Mouse (Mus musculus) intestine, postnatal 0 days (tissue): ENCODE measurements around the gene Gm13278. TPM values are rescaled to one million over a fixed set of nuclear protein-coding genes. Genes with fewer than 3 reads are reported as not detected.
"Not testable (repeated sequence)": the region's sequence is repeated elsewhere in the genome, so short reads cannot be mapped to it uniquely, and the experiment has no call there.

Experiments used
- ATAC-seq: fragments of 200-750 bp; cut with Nextera tagmentation; 2 replicates; pipeline ENCODE4 v1.8.0; 2017; ENCODE audit warnings: mild to moderate bottlenecking, moderate TSS enrichment, moderate library complexity
- H3K27ac ChIP-seq: fragments of 300-500 bp; sonication (generic); 2 replicates; pipeline ENCODE4 v1.5.1; 2014; ENCODE audit warnings: mild to moderate bottlenecking, low read depth, low read length, moderate library complexity
- H3K27me3 ChIP-seq: fragments of 300-500 bp; sonication (generic); replicated peaks from 2 replicates; pipeline ENCODE4 v1.6.1; 2014; ENCODE audit warnings: low read length, mixed read lengths; ENCODE audit not compliant: control insufficient read depth, insufficient read depth
- H3K36me3 ChIP-seq: fragments of 300-500 bp; sonication (generic); 2 replicates; pipeline ENCODE4 v1.6.1; 2014; ENCODE audit warnings: mild to moderate bottlenecking, moderate library complexity; ENCODE audit not compliant: control insufficient read depth, insufficient read depth
- H3K4me1 ChIP-seq: fragments of 300-500 bp; sonication (generic); replicated peaks from 2 replicates; pipeline ENCODE4 v1.6.1; 2014; ENCODE audit warnings: antibody characterized with exemption, low read length, mixed read lengths; ENCODE audit not compliant: control insufficient read depth, insufficient read depth
- H3K4me2 ChIP-seq: fragments of 300-500 bp; sonication (generic); replicated peaks from 2 replicates; pipeline ENCODE4 v1.6.1; 2014; ENCODE audit warnings: low read depth, mild to moderate bottlenecking, moderate library complexity
- H3K4me3 ChIP-seq: fragments of 300-500 bp; sonication (generic); 2 replicates; pipeline ENCODE4 v1.5.1; 2014; ENCODE audit warnings: low read depth, low read length
- H3K9ac ChIP-seq: fragments of 300-500 bp; sonication (generic); 2 replicates; pipeline ENCODE4 v1.6.1; 2014; ENCODE audit warnings: mild to moderate bottlenecking, low read depth, low read length
- H3K9me3 ChIP-seq: fragments of 300-500 bp; sonication (generic); 2 replicates; pipeline ENCODE4 v1.6.1; 2016; ENCODE audit warnings: mixed run types; ENCODE audit not compliant: control insufficient read depth
- CTCF ChIP-seq: sonication (generic); IDR thresholded peaks from 2 replicates; pipeline ENCODE4 v1.5.1; 2016; ENCODE audit warnings: low read depth, mild to moderate bottlenecking, control low read depth, antibody characterized with exemption, moderate library complexity
- WGBS: fragments of 180-500 bp; shearing (Covaris S2); extraction: QIAGEN DNeasy Blood & Tissue Kit; methylation state at CpG from one replicate; pipeline ENCODE4 v1.1.7; 2014; 5-methylcytosine and 5-hydroxymethylcytosine counted together
- polyA plus RNA-seq: library from polyadenylated mRNA; unstranded; fragments of >200 nt; fragmentation: Nextera tagmentation; extraction: Ambion mirVana; gene quantifications from 2 replicates; pipeline ENCODE4 v1.2.1, GENCODE M21; 2015

Gene Gm13278
- polyA plus RNA-seq, 1 experiment from 2014 or later: not detected

DNA sequence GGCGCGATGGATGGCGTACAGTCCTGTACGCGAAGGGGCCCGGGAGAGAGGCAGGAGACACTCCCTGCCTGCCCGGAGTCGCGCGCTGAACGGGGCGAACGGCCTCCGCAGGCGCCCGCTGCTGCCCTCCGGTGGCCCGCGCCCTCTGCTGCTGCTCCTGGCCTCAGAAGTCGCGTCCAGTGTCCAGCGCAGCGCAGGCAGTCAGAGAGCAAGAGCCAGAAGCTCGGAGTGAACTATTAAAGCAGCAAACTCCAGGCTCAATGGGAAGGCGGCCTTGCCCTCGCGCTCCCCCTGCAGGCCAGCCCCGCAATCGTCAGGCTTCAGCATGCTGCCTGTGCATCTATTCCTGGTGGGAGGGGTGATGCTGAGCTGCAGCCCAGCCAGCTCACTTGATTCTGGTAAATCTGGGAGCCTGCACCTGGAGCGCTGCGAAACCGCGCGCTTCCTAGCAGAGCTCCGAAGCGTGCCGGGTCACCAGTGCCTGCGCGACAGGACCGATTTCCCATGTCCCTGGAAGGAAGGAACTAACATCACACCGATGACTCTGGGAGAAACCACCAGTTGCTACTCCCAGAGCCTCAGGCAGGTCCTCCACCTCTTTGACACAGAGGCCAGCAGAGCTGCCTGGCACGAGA is 27.8 kb upstream of the Gm13278 start:
- H3K27ac ChIP-seq, ATAC-seq: not testable (repeated sequence)
- peak; percentile 75 for TF ChIP-seq CTCF

DNA sequence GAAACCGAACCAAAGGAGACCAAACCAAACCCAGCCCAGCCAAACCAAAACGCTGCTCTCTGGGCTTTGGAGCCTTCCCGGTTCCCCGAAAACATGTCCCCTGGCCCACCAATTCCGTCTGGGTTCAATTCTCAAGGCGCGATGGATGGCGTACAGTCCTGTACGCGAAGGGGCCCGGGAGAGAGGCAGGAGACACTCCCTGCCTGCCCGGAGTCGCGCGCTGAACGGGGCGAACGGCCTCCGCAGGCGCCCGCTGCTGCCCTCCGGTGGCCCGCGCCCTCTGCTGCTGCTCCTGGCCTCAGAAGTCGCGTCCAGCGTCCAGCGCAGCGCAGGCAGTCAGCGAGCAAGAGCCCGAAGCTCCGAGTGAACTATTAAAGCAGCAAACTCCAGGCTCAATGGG is 17.8 kb upstream of the Gm13278 start, which contains the start of gene Gm13290:
Gm13290 (plus strand) TSS at position 301 of the 400 bp plus-strand sequence.
- not testable (repeated sequence) for ATAC-seq, H3K36me3 ChIP-seq, H3K27me3 ChIP-seq, H3K9me3 ChIP-seq, H3K27ac ChIP-seq, H3K9ac ChIP-seq, H3K4me2 ChIP-seq, H3K4me1 ChIP-seq, H3K4me3 ChIP-seq
- no CpG with 5 or more reads among the region's 32 CpGs for WGBS

More for the DNA sequence above, 27.8 kb upstream of the Gm13278 start:
- H3K27me3 ChIP-seq, H3K9ac ChIP-seq, H3K4me1 ChIP-seq, H3K9me3 ChIP-seq, H3K36me3 ChIP-seq: not testable (repeated sequence)
- peak overlapping the region; percentile 23; the same call in 1 of the 2 replicates for H3K4me3 ChIP-seq
- WGBS: 2% methylated on average over 25 of the region's 42 CpGs
- peak overlapping the region; percentile 57 for H3K4me2 ChIP-seq

DNA sequence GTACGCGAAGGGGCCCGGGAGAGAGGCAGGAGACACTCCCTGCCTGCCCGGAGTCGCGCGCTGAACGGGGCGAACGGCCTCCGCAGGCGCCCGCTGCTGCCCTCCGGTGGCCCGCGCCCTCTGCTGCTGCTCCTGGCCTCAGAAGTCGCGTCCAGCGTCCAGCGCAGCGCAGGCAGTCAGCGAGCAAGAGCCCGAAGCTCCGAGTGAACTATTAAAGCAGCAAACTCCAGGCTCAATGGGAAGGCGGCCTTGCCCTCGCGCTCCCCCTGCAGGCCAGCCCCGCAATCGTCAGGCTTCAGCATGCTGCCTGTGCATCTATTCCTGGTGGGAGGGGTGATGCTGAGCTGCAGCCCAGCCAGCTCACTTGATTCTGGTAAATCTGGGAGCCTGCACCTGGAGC is 14.7 kb upstream of the Gm13278 start, which contains the start of gene Gm13289:
Gm13289 (plus strand) TSS at position 301 of the 400 bp plus-strand sequence.
- no CpG with 5 or more reads among the region's 29 CpGs for WGBS
- not testable (repeated sequence) for ATAC-seq

DNA sequence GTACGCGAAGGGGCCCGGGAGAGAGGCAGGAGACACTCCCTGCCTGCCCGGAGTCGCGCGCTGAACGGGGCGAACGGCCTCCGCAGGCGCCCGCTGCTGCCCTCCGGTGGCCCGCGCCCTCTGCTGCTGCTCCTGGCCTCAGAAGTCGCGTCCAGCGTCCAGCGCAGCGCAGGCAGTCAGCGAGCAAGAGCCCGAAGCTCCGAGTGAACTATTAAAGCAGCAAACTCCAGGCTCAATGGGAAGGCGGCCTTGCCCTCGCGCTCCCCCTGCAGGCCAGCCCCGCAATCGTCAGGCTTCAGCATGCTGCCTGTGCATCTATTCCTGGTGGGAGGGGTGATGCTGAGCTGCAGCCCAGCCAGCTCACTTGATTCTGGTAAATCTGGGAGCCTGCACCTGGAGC is 11.8 kb upstream of the Gm13278 start, which contains the start of gene Gm13272:
Gm13272 (plus strand) TSS at position 301 of the 400 bp plus-strand sequence.
- H3K9ac ChIP-seq, H3K27ac ChIP-seq: not testable (repeated sequence)

More for the DNA sequence above, 14.7 kb upstream of the Gm13278 start, which contains the start of gene Gm13289:
- not testable (repeated sequence) for H3K36me3 ChIP-seq, H3K4me2 ChIP-seq, H3K27ac ChIP-seq, H3K9me3 ChIP-seq, H3K4me1 ChIP-seq, H3K9ac ChIP-seq, H3K27me3 ChIP-seq, H3K4me3 ChIP-seq

DNA sequence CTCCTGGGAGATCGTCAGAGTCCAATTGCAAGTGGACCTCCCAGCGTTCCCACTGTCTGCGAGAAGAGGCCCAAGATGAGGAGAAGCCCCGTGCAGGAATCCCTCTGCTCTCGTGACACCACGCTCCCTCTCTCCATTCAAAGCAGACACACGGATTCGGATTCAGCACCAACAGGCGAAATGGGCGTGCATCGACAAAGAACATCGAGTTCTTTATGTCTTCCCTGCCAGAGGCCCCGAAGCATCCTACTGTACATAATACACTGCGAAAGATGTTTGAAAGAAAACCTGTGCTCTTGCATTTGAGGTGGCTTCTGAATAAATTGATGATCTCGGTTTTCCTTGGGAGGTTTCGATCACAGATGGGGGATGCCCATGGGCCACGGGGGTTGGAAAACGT is 11.0 kb upstream of the Gm13278 start:
- ATAC-seq, H3K9ac ChIP-seq, H3K4me3 ChIP-seq, H3K4me1 ChIP-seq, H3K36me3 ChIP-seq, H3K27ac ChIP-seq, H3K9me3 ChIP-seq, H3K27me3 ChIP-seq, H3K4me2 ChIP-seq: not testable (repeated sequence)
- WGBS: 46% methylated on average over 15 of the region's 18 CpGs

More for the DNA sequence above, 11.8 kb upstream of the Gm13278 start, which contains the start of gene Gm13272:
- not testable (repeated sequence) for H3K27me3 ChIP-seq, ATAC-seq, H3K36me3 ChIP-seq, H3K4me1 ChIP-seq, H3K4me2 ChIP-seq, H3K4me3 ChIP-seq, H3K9me3 ChIP-seq
- WGBS: no CpG with 5 or more reads among the region's 29 CpGs

GRCm38 (mm10) chr4:88781831-88782230 is 9.5 kb upstream of the Gm13278 start, which contains the start of gene Ifnz:
Gene Ifnz, plus strand, starts transcription at chr4:88782131.
- not testable (repeated sequence) for H3K9ac ChIP-seq, H3K36me3 ChIP-seq, H3K27me3 ChIP-seq, H3K27ac ChIP-seq, H3K4me1 ChIP-seq, H3K9me3 ChIP-seq, ATAC-seq, H3K4me3 ChIP-seq
- 24% methylated on average over 4 of the region's 7 CpGs for WGBS
- peak within 1 kb of the TSS; percentile 51 for H3K4me2 ChIP-seq
